Mouse (Mus musculus): Measurements from ENCODE around the gene Chst14. TPM values are rescaled to one million over a fixed set of nuclear protein-coding genes. Genes with fewer than 3 reads are reported as not detected.

Chst14 gene
- polyA plus RNA-seq, 1 experiment from 2014 or later: 14.7 TPM

- no peak overlapping the region for H3K9ac ChIP-seq
- peak overlapping the region; percentile 85 for H3K4me2 ChIP-seq
- no peaks in the 10 kb centered on the region for H3K36me3 ChIP-seq (replicated peaks)
- ATAC-seq (ENCODE audit: low FRiP score): no peak
- H3K4me1 ChIP-seq: peaks cover 19% of the 10 kb centered on the region; the same call in 1 of the 2 replicates
- H3K27ac ChIP-seq: no peak overlapping the region
- H3K4me3 ChIP-seq (replicated peaks): peak overlapping the region; percentile 52
- H3K9me3 ChIP-seq: no peaks in the 10 kb centered on the region
- H3K27me3 ChIP-seq: peaks cover 55% of the 10 kb centered on the region
- 19% methylated on average over 5 of the region's 5 CpGs for WGBS
Observed at GRCm38 (mm10) chr2:118976941-118977340, 50.6 kb downstream of the Chst14 start.

- Histone ChIP-seq H3K36me3 (replicated peaks) (no peaks in the 10 kb centered on the region), H3K27me3 (peaks cover 54% of the 10 kb centered on the region), H3K9me3 (no peaks in the 10 kb centered on the region), H3K4me1 (peaks cover 17% of the 10 kb centered on the region; the same call in 1 of the 2 replicates), H3K9ac (no peak overlapping the region), H3K27ac (no peak overlapping the region), H3K4me3 (replicated peaks) (no peak overlapping the region), H3K4me2 (no peak overlapping the region)
- WGBS: 21% methylated on average over 6 of the region's 6 CpGs
- ATAC-seq (ENCODE audit: low FRiP score): no peak
Observed at GRCm38 (mm10) chr2:118978064-118978463, 51.8 kb downstream of the Chst14 start.

Other genes with a start within 250 kb of the Chst14 start
- gene Ankrd63, start 222.5 kb upstream of the Chst14 start, polyA plus RNA-seq (2016; fragmentation: Nextera tagmentation; extraction: Ambion mirVana): 0.04 and 0.08 TPM in 2 replicates
- gene Plcb2, start 198.1 kb upstream of the Chst14 start, polyA plus RNA-seq (2016; fragmentation: Nextera tagmentation; extraction: Ambion mirVana): 0.19 and 0.36 TPM in 2 replicates
- 22.3 and 24.4 TPM in 2 replicates for gene Inafm2, start 180.7 kb upstream of the Chst14 start, polyA plus RNA-seq (2016; fragmentation: Nextera tagmentation; extraction: Ambion mirVana)
- gene Ccdc9b, start 163.8 kb upstream of the Chst14 start, polyA plus RNA-seq (2016; fragmentation: Nextera tagmentation; extraction: Ambion mirVana): 2.8 TPM in 2 replicates
- gene Phgr1, start 153.7 kb upstream of the Chst14 start, polyA plus RNA-seq (2016; fragmentation: Nextera tagmentation; extraction: Ambion mirVana): not detected in 2 replicates
- 11.5 and 14.1 TPM in 2 replicates for gene Disp2, start 146.8 kb upstream of the Chst14 start, polyA plus RNA-seq (2016; fragmentation: Nextera tagmentation; extraction: Ambion mirVana)
- 164 and 167 TPM in 2 replicates for gene Knstrn, start 112.5 kb upstream of the Chst14 start, polyA plus RNA-seq (2016; fragmentation: Nextera tagmentation; extraction: Ambion mirVana)
- 50.8 and 56.3 TPM in 2 replicates for gene Ivd, start 64.5 kb upstream of the Chst14 start, polyA plus RNA-seq (2016; fragmentation: Nextera tagmentation; extraction: Ambion mirVana)
- 5.5 TPM in 2 replicates for gene Bahd1, start 26.1 kb upstream of the Chst14 start, polyA plus RNA-seq (2016; fragmentation: Nextera tagmentation; extraction: Ambion mirVana)
- 25.3 and 26.4 TPM in 2 replicates for gene Ccdc32, start 102.9 kb downstream of the Chst14 start, polyA plus RNA-seq (2016; fragmentation: Nextera tagmentation; extraction: Ambion mirVana)
- gene Rpusd2, start 108.3 kb downstream of the Chst14 start, polyA plus RNA-seq (2016; fragmentation: Nextera tagmentation; extraction: Ambion mirVana): 7.0 and 7.7 TPM in 2 replicates
- gene Knl1, start 120.6 kb downstream of the Chst14 start, polyA plus RNA-seq (2016; fragmentation: Nextera tagmentation; extraction: Ambion mirVana): 71.0 and 84.4 TPM in 2 replicates
- 66.5 and 67.6 TPM in 2 replicates for gene Rad51, start 186.3 kb downstream of the Chst14 start, polyA plus RNA-seq (2016; fragmentation: Nextera tagmentation; extraction: Ambion mirVana)
- gene Rmdn3, start 230.5 kb downstream of the Chst14 start, polyA plus RNA-seq (2016; fragmentation: Nextera tagmentation; extraction: Ambion mirVana): 43.6 and 48.7 TPM in 2 replicates
- gene Gchfr, start 241.3 kb downstream of the Chst14 start, polyA plus RNA-seq (2016; fragmentation: Nextera tagmentation; extraction: Ambion mirVana): 2.2 and 2.3 TPM in 2 replicates
- 1.0 and 1.5 TPM in 2 replicates for gene Gm14137, start 248.0 kb downstream of the Chst14 start, polyA plus RNA-seq (2016; fragmentation: Nextera tagmentation; extraction: Ambion mirVana)

Data from forebrain, embryonic 12.5 days (tissue).